Mouse (Mus musculus): ENCODE data around the gene Ninl.

- no peak for TF ChIP-seq CTCF (IDR thresholded peaks at IDR 0.05; ENCODE audit: low read depth, low read length)
- TF ChIP-seq TAL1 (conservative IDR thresholded peaks at IDR 0.05; ENCODE audit: low read depth, low read length) = no peak
- no peak for TF ChIP-seq GATA1 (IDR thresholded peaks at IDR 0.05; ENCODE audit: borderline replicate concordance, low read length)
Observed at GRCm38 (mm10) chr2:151034435-151034834, 4.7 kb downstream of the Ninl start.
